Mouse (Mus musculus): ENCODE measurements around the gene Slc9b2.

The Slc9b2 gene

GRCm38 (mm10) chr3:135307411-135308259, at the start of gene Slc9b2:
Slc9b2 (plus strand) TSS chr3:135307700.
- DNase-seq = peak; percentile 45 to 67

GRCm38 (mm10) chr3:135258919-135259318, 48.6 kb upstream of the Slc9b2 start:
- no peak for DNase-seq

- no peak for DNase-seq
These were observed 47.3 kb upstream of the Slc9b2 start for GRCm38 (mm10) chr3:135260233-135260632.

GRCm38 (mm10) chr3:135268616-135269015, 38.9 kb upstream of the Slc9b2 start:
- no peak for DNase-seq

- no peak for DNase-seq
These were observed 38.0 kb upstream of the Slc9b2 start for GRCm38 (mm10) chr3:135269391-135269990.

- no peak for DNase-seq
These were observed 34.9 kb upstream of the Slc9b2 start for GRCm38 (mm10) chr3:135272627-135273026.

- no peak for DNase-seq
These were observed 34.5 kb upstream of the Slc9b2 start for GRCm38 (mm10) chr3:135273047-135273446.

- peak in 1 of 2 experiments; percentile 13 for DNase-seq
These were observed 27.3 kb upstream of the Slc9b2 start for GRCm38 (mm10) chr3:135280160-135280559.

- peak; percentile 68 to 70 for DNase-seq
These were observed 26.7 kb upstream of the Slc9b2 start, which contains the start of gene Bdh2 for GRCm38 (mm10) chr3:135280669-135281415. Bdh2 (plus strand) TSS chr3:135281221.

GRCm38 (mm10) chr3:135281701-135282100, 25.8 kb upstream of the Slc9b2 start:
- no peak for DNase-seq

- DNase-seq = no peak
These were observed 22.2 kb upstream of the Slc9b2 start for GRCm38 (mm10) chr3:135285256-135285655.

GRCm38 (mm10) chr3:135285807-135286206, 21.7 kb upstream of the Slc9b2 start:
- no peak for DNase-seq

- DNase-seq = no peak
These were observed 19.3 kb upstream of the Slc9b2 start for GRCm38 (mm10) chr3:135288138-135288750.

- no peak for DNase-seq
These were observed 18.4 kb upstream of the Slc9b2 start for GRCm38 (mm10) chr3:135289148-135289547.

- peak; percentile 43 to 52 for DNase-seq
These were observed 17.1 kb upstream of the Slc9b2 start for GRCm38 (mm10) chr3:135290249-135290894.

GRCm38 (mm10) chr3:135293703-135294102, 13.8 kb upstream of the Slc9b2 start:
- no peak for DNase-seq

- no peak for DNase-seq
These were observed 11.9 kb upstream of the Slc9b2 start for GRCm38 (mm10) chr3:135295559-135295958.

GRCm38 (mm10) chr3:135298560-135298959, 8.9 kb upstream of the Slc9b2 start:
- no peak for DNase-seq

- no peak for DNase-seq
These were observed 7.4 kb upstream of the Slc9b2 start for GRCm38 (mm10) chr3:135300081-135300480.

- DNase-seq = no peak
These were observed 3.4 kb upstream of the Slc9b2 start for GRCm38 (mm10) chr3:135304060-135304459.

GRCm38 (mm10) chr3:135304566-135304965, 2.9 kb upstream of the Slc9b2 start:
- no peak for DNase-seq

- DNase-seq = no peak
These were observed 5.5 kb downstream of the Slc9b2 start for GRCm38 (mm10) chr3:135312916-135313491.

Measured in thymus, postnatal 36 days (tissue).